Mouse (Mus musculus): ENCODE data around the gene Cyp24a1. TPM values are rescaled to one million over a fixed set of nuclear protein-coding genes. Genes with fewer than 3 reads are reported as not detected.
A peak's percentile ranks its signal among the peaks of the same experiment; 100 is the strongest.

Cyp24a1 gene
- polyA plus RNA-seq, 1 experiment: not detected

DNA sequence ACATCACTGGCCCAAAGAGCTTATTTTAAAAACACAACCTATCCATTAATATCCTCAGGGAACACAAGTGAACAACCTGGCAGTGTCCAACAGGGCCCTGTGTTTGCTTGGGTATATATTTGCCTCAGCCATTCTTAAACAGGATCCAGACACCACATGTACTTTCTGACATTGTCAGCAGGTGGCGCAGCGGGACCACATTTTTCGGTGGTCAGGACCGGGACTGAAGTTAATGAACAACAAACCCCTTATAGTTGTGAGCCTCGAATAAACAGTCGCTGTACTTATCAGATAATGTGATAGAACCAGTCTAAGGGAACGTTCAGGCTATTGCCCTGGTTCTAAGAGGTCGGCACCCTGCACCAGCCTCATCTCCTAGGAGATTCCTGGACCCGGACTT lies 46.0 kb downstream of the Cyp24a1 start:
- no peak for TF ChIP-seq POLR2A (IDR thresholded peaks at IDR 0.05; ENCODE audit: low read depth, low read length)
- TF ChIP-seq CTCF (IDR thresholded peaks at IDR 0.05; ENCODE audit: borderline replicate concordance, insufficient read depth, low read length): peak; percentile 79; the same call in 1 of the 2 replicates
- no peaks in the 10 kb centered on the region for H3K4me1 ChIP-seq (ENCODE audit: control insufficient read depth, insufficient read depth, low read length)
- H3K4me3 ChIP-seq (ENCODE audit: insufficient read depth, low read length): no peak overlapping the region
- no peak overlapping the region for H3K27ac ChIP-seq (ENCODE audit: insufficient read depth, low read length)

DNA sequence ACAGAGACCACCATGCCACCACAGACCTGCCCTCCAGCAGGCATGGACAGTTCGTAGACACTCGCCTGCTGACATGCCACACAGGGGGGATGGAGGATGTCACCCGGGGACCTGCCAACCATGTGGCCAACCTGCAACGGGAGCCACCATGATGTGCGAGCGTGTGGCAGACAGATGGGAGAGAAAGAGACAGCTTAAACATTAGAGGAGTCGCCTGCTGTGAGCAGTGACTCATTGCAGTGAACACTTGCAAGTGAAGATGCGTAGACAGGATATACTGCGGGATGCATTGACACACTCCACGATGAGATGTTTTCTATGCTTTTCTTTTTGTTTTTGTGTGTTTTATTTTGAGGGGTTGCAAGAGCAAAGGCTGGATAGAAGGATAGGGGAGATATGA lies 49.3 kb downstream of the Cyp24a1 start:
- no peak overlapping the region for H3K4me3 ChIP-seq (ENCODE audit: insufficient read depth, low read length)
- H3K4me1 ChIP-seq (ENCODE audit: control insufficient read depth, insufficient read depth, low read length): no peaks in the 10 kb centered on the region
- no peak overlapping the region for H3K27ac ChIP-seq (ENCODE audit: insufficient read depth, low read length)
- TF ChIP-seq POLR2A (IDR thresholded peaks at IDR 0.05; ENCODE audit: low read depth, low read length): no peak
- TF ChIP-seq CTCF (IDR thresholded peaks at IDR 0.05; ENCODE audit: borderline replicate concordance, insufficient read depth, low read length): no peak

DNA sequence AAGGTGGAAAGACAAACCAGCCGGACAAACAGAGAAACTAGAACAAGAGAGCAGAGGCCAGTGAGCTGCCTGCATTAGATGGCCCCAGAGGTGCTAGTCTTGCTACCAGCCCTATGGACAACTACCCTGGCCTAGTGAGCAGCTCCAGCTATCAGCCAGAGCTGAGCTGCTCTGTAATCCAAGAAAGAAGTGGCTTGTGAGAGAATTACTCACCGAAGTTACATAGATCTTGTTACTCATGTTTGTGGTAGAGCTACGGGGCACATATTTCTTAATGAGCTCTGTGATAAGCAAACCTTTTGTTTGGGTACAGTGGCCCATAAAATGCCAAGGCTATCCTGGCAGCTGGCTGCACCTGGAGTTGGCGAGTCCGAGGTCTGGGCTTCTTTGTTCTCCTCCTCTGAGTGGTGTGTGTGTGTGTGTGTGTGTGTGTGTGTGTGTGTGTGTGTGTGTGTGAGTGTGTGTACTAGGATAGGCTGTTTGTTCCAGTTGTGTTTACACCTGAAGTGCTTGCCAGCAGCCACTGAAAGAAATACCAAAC lies 50.0 kb downstream of the Cyp24a1 start:
- Histone ChIP-seq H3K4me3 (ENCODE audit: insufficient read depth, low read length) (no peak overlapping the region), H3K27ac (ENCODE audit: insufficient read depth, low read length) (no peak overlapping the region), H3K4me1 (ENCODE audit: control insufficient read depth, insufficient read depth, low read length) (no peaks in the 10 kb centered on the region)
- TF ChIP-seq POLR2A (IDR thresholded peaks at IDR 0.05; ENCODE audit: low read depth, low read length) (no peak), CTCF (IDR thresholded peaks at IDR 0.05; ENCODE audit: borderline replicate concordance, insufficient read depth, low read length) (no peak)

DNA sequence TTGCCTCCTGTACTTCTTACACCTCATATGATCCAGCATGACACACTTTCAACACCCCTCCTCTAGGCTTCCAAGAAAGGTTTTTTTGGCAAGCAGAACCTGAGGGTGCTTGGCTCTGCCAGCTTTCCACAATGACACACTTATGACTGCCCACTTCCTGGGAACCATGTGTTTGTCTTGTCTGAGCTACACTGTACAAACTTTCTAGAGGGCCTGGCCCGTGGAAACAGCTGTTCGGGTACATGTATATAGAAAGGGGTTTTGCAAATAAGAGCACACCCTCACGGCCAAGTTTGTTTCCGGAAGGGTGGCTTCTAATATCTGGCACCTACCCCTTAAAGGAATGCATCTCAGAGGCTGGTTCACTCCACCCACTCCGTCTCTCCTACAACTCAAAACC lies 51.1 kb downstream of the Cyp24a1 start:
- Histone ChIP-seq H3K4me1 (ENCODE audit: control insufficient read depth, insufficient read depth, low read length) (no peaks in the 10 kb centered on the region), H3K4me3 (ENCODE audit: insufficient read depth, low read length) (no peak overlapping the region), H3K27ac (ENCODE audit: insufficient read depth, low read length) (no peak overlapping the region)
- TF ChIP-seq CTCF (IDR thresholded peaks at IDR 0.05; ENCODE audit: borderline replicate concordance, insufficient read depth, low read length) (no peak), POLR2A (IDR thresholded peaks at IDR 0.05; ENCODE audit: low read depth, low read length) (no peak)

DNA sequence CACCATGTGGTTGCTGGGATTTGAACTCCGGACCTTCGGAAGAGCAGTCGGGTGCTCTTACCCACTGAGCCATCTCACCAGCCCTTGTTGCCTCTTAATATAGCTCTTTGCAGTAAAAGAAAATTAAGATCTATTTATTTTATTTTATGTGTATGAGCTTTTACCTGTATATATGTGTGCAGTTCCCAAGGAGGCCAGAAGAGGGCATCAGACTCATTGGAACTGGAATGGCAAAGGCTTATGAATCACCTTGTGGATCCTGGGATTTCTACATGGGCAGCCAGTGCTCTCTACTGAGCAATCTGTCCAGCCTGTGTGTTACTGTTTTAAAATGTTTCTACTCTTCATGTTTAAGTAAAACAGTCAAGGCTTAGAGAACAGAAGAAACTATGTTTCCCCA lies 54.4 kb downstream of the Cyp24a1 start:
- no peaks in the 10 kb centered on the region for H3K4me1 ChIP-seq (ENCODE audit: control insufficient read depth, insufficient read depth, low read length)
- no peak overlapping the region for H3K4me3 ChIP-seq (ENCODE audit: insufficient read depth, low read length)
- TF ChIP-seq CTCF (IDR thresholded peaks at IDR 0.05; ENCODE audit: borderline replicate concordance, insufficient read depth, low read length) (no peak), POLR2A (IDR thresholded peaks at IDR 0.05; ENCODE audit: low read depth, low read length) (no peak)
- H3K27ac ChIP-seq (ENCODE audit: insufficient read depth, low read length): no peak overlapping the region

DNA sequence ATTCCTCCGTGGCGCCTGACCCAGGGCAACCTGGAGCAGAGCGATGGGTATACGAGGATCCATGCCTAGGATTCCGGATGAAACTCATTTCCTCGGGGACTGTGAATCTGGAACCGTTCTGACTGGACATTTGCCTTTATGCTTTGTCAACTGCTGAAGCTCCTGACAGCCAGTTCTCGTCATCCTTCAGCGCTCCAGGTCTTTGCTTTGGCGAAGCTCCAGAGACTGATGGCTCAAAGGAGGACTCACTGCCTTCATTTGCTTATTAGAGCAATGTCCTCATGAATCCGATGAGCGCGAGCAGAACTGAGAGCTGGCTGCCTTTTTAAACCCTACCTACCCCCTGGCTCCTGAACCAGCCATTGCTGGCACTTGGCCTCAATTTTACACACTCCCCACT lies 58.2 kb downstream of the Cyp24a1 start:
- H3K27ac ChIP-seq (ENCODE audit: insufficient read depth, low read length): no peak overlapping the region
- no peak overlapping the region for H3K4me3 ChIP-seq (ENCODE audit: insufficient read depth, low read length)
- no peaks in the 10 kb centered on the region for H3K4me1 ChIP-seq (ENCODE audit: control insufficient read depth, insufficient read depth, low read length)
- TF ChIP-seq POLR2A (IDR thresholded peaks at IDR 0.05; ENCODE audit: low read depth, low read length) (no peak), CTCF (IDR thresholded peaks at IDR 0.05; ENCODE audit: borderline replicate concordance, insufficient read depth, low read length) (no peak)

DNA sequence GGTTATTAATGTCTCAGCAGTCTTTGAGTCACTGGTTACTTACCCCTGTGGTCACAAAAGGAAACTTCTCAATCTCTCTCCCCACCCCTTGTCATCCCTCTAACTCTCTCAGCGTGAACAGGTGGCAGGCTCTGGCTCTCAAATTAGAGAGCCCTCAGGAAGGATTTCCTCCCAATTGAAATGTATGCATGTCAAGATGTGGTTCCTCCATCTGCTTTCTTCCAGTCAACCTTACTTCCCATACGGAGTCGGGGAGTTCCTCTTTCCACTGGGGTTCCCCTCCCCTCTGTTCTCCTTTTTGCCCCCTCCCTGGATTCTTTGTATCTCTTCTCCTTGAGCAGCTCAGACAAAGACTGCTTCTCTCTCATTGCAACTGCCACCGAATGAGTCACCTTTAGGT lies 60.7 kb downstream of the Cyp24a1 start:
- no peaks in the 10 kb centered on the region for H3K4me1 ChIP-seq (ENCODE audit: control insufficient read depth, insufficient read depth, low read length)
- H3K4me3 ChIP-seq (ENCODE audit: insufficient read depth, low read length): no peak overlapping the region
- TF ChIP-seq POLR2A (IDR thresholded peaks at IDR 0.05; ENCODE audit: low read depth, low read length): no peak
- no peak for TF ChIP-seq CTCF (IDR thresholded peaks at IDR 0.05; ENCODE audit: borderline replicate concordance, insufficient read depth, low read length)
- H3K27ac ChIP-seq (ENCODE audit: insufficient read depth, low read length): no peak overlapping the region

Other genes with a start within 250 kb of the Cyp24a1 start
- not detected in 2 replicates for gene Bcas1, start 69.3 kb downstream of the Cyp24a1 start, polyA plus RNA-seq (2011; ENCODE audit: insufficient read length, low read depth, missing spikeins)
- 111 and 137 TPM in 2 replicates for gene Pfdn4, start 717 bp downstream of the Cyp24a1 start, polyA plus RNA-seq (2011; ENCODE audit: insufficient read length, low read depth, missing spikeins)
- not detected in 2 replicates for gene 4930470P17Rik, start 104.9 kb upstream of the Cyp24a1 start, polyA plus RNA-seq (2011; ENCODE audit: insufficient read length, low read depth, missing spikeins)
- gene Dok5, start 234.7 kb upstream of the Cyp24a1 start, polyA plus RNA-seq (2011; ENCODE audit: insufficient read length, low read depth, missing spikeins): 10.7 and 12.0 TPM in 2 replicates

All from embryonic fibroblast, embryonic 13.5 days (primary cell).